Mouse (Mus musculus): ENCODE data around the gene Mmp13. TPM values are rescaled to one million over a fixed set of nuclear protein-coding genes. Genes with fewer than 3 reads are reported as not detected.

Mmp13 gene
- polyA plus RNA-seq (2015; fragmentation: Nextera tagmentation; extraction: Ambion mirVana): 0.71 and 2.8 TPM in 2 replicates

DNA sequence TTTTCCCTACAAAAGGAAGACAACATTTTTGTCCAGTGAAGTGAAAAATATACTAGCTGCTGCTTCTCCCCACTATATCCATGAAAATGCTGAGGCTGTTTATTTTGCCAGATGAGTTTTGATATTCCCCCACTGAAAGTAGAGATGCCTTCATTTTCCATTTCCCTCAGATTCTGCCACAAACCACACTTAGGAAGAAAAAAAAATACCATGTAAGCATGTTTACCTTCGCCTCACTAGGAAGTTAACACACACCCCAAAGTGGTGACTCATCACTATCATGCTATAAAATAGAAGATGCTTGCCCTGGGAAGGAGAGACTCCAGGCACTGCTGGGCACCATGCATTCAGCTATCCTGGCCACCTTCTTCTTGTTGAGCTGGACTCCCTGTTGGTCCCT lies at the start of gene Mmp13:
Gene Mmp13 (plus strand): TSS at position 301 of the 400 bp plus-strand sequence.

Other genes with a start within 250 kb of the Mmp13 start
- gene Dync2h1, start 88.1 kb upstream of the Mmp13 start, polyA plus RNA-seq (2015; fragmentation: Nextera tagmentation; extraction: Ambion mirVana): 14.1 and 15.5 TPM in 2 replicates
- gene Dcun1d5, start 88.0 kb upstream of the Mmp13 start, polyA plus RNA-seq (2015; fragmentation: Nextera tagmentation; extraction: Ambion mirVana): 107 and 109 TPM in 2 replicates
- gene Mmp12, start 71.9 kb downstream of the Mmp13 start, polyA plus RNA-seq (2015; fragmentation: Nextera tagmentation; extraction: Ambion mirVana): 0.24 and 0.31 TPM in 2 replicates
- gene Mmp1b, start 115.5 kb downstream of the Mmp13 start, polyA plus RNA-seq (2015; fragmentation: Nextera tagmentation; extraction: Ambion mirVana): not detected in 2 replicates
- gene Mmp3, start 173.3 kb downstream of the Mmp13 start, polyA plus RNA-seq (2015; fragmentation: Nextera tagmentation; extraction: Ambion mirVana): not detected in 2 replicates
- gene Mmp10, start 229.8 kb downstream of the Mmp13 start, polyA plus RNA-seq (2015; fragmentation: Nextera tagmentation; extraction: Ambion mirVana): not detected in 2 replicates